Mouse (Mus musculus) MEL (cell line): ENCODE measurements around the gene Atf7ip.

ENCODE experiments used
- BHLHE40 ChIP-seq: IDR thresholded peaks from 2 replicates; pipeline ENCODE4 v1.6.1; 2012; ENCODE audit warnings: low read depth, mild to moderate bottlenecking, inconsistent platforms, low read length, improper control_type of control experiment, borderline replicate concordance
- CTCF ChIP-seq, 3 experiments: IDR thresholded peaks in 2 of 3; conservative IDR thresholded peaks in 1 of 3; 2 replicates each; pipeline ENCODE4 v1.5.1; 2011 to 2012; ENCODE audit warnings: low read length in 3 of 3, low read depth in 2 of 3, mild to moderate bottlenecking in 2 of 3, improper control_type of control experiment in 1 of 3, inconsistent platforms in 1 of 3, mixed read lengths in 1 of 3, moderate library complexity in 1 of 3; ENCODE audit not compliant: control insufficient read depth in 1 of 3, insufficient read depth in 1 of 3, poor library complexity in 1 of 3, severe bottlenecking in 1 of 3
- E2F4 ChIP-seq: IDR thresholded peaks from 2 replicates; pipeline ENCODE4 v1.6.1; 2011; ENCODE audit warnings: low read depth, low read length, improper control_type of control experiment, borderline replicate concordance
- EP300 ChIP-seq, 2 experiments: IDR thresholded peaks; 2 replicates each; pipeline ENCODE4 v1.6.1; 2011; ENCODE audit warnings: improper control_type of control experiment in 2 of 2, low read length in 2 of 2, low read depth in 1 of 2, mild to moderate bottlenecking in 1 of 2
- HCFC1 ChIP-seq: IDR thresholded peaks from 2 replicates; pipeline ENCODE4 v1.6.1; 2012; ENCODE audit warnings: low read depth, mild to moderate bottlenecking, inconsistent platforms, low read length, improper control_type of control experiment, moderate library complexity
- JUND ChIP-seq: IDR thresholded peaks from 2 replicates; pipeline ENCODE4 v1.6.1; 2011; ENCODE audit warnings: low read depth, mild to moderate bottlenecking, improper control_type of control experiment, low read length
- MAX ChIP-seq: IDR thresholded peaks from 2 replicates; pipeline ENCODE4 v1.6.1; 2011; ENCODE audit warnings: low read length, improper control_type of control experiment
- MAZ ChIP-seq: IDR thresholded peaks from 2 replicates; pipeline ENCODE4 v1.6.1; 2012; ENCODE audit warnings: low read depth, mild to moderate bottlenecking, inconsistent platforms, low read length, improper control_type of control experiment
- MEF2A ChIP-seq: IDR thresholded peaks from 2 replicates; pipeline ENCODE4 v1.6.1; 2014; ENCODE audit warnings: low read depth, mild to moderate bottlenecking, inconsistent platforms, low read length, improper control_type of control experiment; ENCODE audit not compliant: poor library complexity, insufficient replicate concordance, severe bottlenecking; ENCODE audit errors: extremely low read depth
- POLR2A ChIP-seq, 2 experiments: IDR thresholded peaks; 2 replicates each; pipeline ENCODE4 v1.6.1; 2011 to 2012; ENCODE audit warnings: low read length in 2 of 2, mild to moderate bottlenecking in 2 of 2, control low read depth in 1 of 2, improper control_type of control experiment in 1 of 2, low read depth in 1 of 2, moderate library complexity in 1 of 2; ENCODE audit not compliant: control insufficient read depth in 1 of 2, insufficient read depth in 1 of 2, poor library complexity in 1 of 2
- RAD21 ChIP-seq: IDR thresholded peaks from 2 replicates; pipeline ENCODE4 v1.6.1; 2011; ENCODE audit warnings: mild to moderate bottlenecking, low read depth, low read length, improper control_type of control experiment
- TBP ChIP-seq: IDR thresholded peaks from 2 replicates; pipeline ENCODE4 v1.8.0; 2011; ENCODE audit warnings: low read depth, low read length, improper control_type of control experiment
- ZKSCAN1 ChIP-seq: IDR thresholded peaks from 2 replicates; pipeline ENCODE4 v1.6.1; 2012; ENCODE audit warnings: low read depth, mild to moderate bottlenecking, inconsistent platforms, low read length, improper control_type of control experiment, moderate library complexity
- ZMIZ1 ChIP-seq: IDR thresholded peaks from 2 replicates; pipeline ENCODE4 v1.6.1; 2012; ENCODE audit warnings: low read depth, mild to moderate bottlenecking, inconsistent platforms, low read length, improper control_type of control experiment, moderate library complexity

DNA sequence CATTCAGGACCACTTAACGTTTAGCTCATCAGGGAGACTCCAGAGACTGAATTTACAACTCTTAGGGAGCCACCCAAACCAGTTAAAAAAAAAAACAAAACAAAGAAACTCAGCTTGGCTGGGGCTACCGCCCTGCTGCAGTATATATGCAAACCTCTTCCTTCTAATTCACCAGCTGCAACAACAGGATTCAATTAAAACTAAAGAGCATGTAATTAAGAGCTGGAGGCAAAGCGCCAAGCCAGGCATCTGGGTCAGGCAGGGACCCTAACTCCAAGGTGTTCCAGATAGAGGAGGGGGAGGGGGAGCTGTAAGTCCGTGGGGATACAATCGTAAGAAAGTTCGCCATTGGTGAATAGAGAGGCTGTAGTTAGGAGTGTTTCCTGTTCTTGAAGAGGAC is 140.2 kb downstream of the Atf7ip start:
- TF ChIP-seq JUND = no peak
- no peak for TF ChIP-seq MAZ
- TF ChIP-seq POLR2A (IDR thresholded peaks at IDR 0.05; ENCODE audit: control insufficient read depth in 1 of 2, insufficient read depth in 1 of 2, low read depth in 1 of 2, low read length in 2 of 2, poor library complexity in 1 of 2) = no peak
- no peak for TF ChIP-seq CTCF (IDR thresholded peaks at IDR 0.05 in 2 of 3, conservative IDR thresholded peaks at IDR 0.05 in 1 of 3; ENCODE audit: control insufficient read depth in 1 of 3, insufficient read depth in 1 of 3, low read depth in 2 of 3, low read length in 3 of 3, poor library complexity in 1 of 3, severe bottlenecking in 1 of 3)
- no peak for TF ChIP-seq RAD21
- TF ChIP-seq ZKSCAN1 = no peak
- no peak for TF ChIP-seq ZMIZ1
- TF ChIP-seq E2F4 = no peak
- no peak for TF ChIP-seq EP300 (IDR thresholded peaks at IDR 0.05; ENCODE audit: low read depth in 1 of 2, low read length in 2 of 2)
- TF ChIP-seq BHLHE40 = no peak
- TF ChIP-seq HCFC1 = no peak
- TF ChIP-seq TBP = no peak
- no peak for TF ChIP-seq MEF2A
- no peak for TF ChIP-seq MAX
